Mouse (Mus musculus) limb, embryonic 11.5 days (tissue): ENCODE data around the gene Olfr1368. TPM values are rescaled to one million over a fixed set of nuclear protein-coding genes. Genes with fewer than 3 reads are reported as not detected.
"Not testable (repeated sequence)": the region's sequence is repeated elsewhere in the genome, so short reads cannot be mapped to it uniquely, and the experiment has no call there.

Source experiments
- ATAC-seq: fragments of 200-750 bp; cut with Nextera tagmentation; 2 replicates; pipeline ENCODE4 v1.8.0; 2017; ENCODE audit warnings: low read depth; ENCODE audit not compliant: insufficient number of reproducible peaks, low FRiP score, low TSS enrichment
- DNase-seq: peaks from one replicate; pipeline ENCODE4 v3.0.0-alpha.2; 2015; ENCODE audit warnings: low spot score
- H3K27ac ChIP-seq: fragments of 300-500 bp; sonication (generic); replicated peaks from 2 replicates; pipeline ENCODE4 v1.5.1; 2014; ENCODE audit warnings: low read depth, mild to moderate bottlenecking, low read length
- H3K27me3 ChIP-seq: fragments of 300-500 bp; sonication (generic); 2 replicates; pipeline ENCODE4 v1.6.1; 2014; ENCODE audit warnings: mild to moderate bottlenecking, low read length, mixed read lengths; ENCODE audit not compliant: control insufficient read depth, insufficient read depth
- H3K36me3 ChIP-seq: fragments of 300-500 bp; sonication (generic); 2 replicates; pipeline ENCODE4 v1.6.1; 2014; ENCODE audit warnings: mild to moderate bottlenecking, low read length, moderate library complexity, mixed read lengths; ENCODE audit not compliant: control insufficient read depth, insufficient read depth
- H3K4me1 ChIP-seq: fragments of 300-500 bp; sonication (generic); 2 replicates; pipeline ENCODE4 v1.6.1; 2014; ENCODE audit warnings: low read length, mixed read lengths; ENCODE audit not compliant: control insufficient read depth, insufficient read depth
- H3K4me2 ChIP-seq: fragments of 300-500 bp; sonication (generic); 2 replicates; pipeline ENCODE4 v1.6.1; 2014; ENCODE audit warnings: low read depth, mild to moderate bottlenecking, moderate library complexity; ENCODE audit not compliant: severe bottlenecking
- H3K4me3 ChIP-seq: fragments of 300-500 bp; sonication (generic); 2 replicates; pipeline ENCODE4 v1.5.1; 2014; ENCODE audit warnings: low read depth, low read length
- H3K9ac ChIP-seq: fragments of 300-500 bp; sonication (generic); 2 replicates; pipeline ENCODE4 v1.6.1; 2014; ENCODE audit warnings: mild to moderate bottlenecking, low read length
- H3K9me3 ChIP-seq: fragments of 300-500 bp; sonication (generic); 2 replicates; pipeline ENCODE4 v1.6.1; 2016; ENCODE audit warnings: low read length; ENCODE audit not compliant: control insufficient read depth
- WGBS: fragments of 180-500 bp; shearing (Covaris S2); extraction: QIAGEN DNeasy Blood & Tissue Kit; methylation state at CpG from one replicate; pipeline ENCODE4 v1.1.7; 2014; 5-methylcytosine and 5-hydroxymethylcytosine counted together
- polyA plus RNA-seq: library from polyadenylated mRNA; unstranded; fragments of >200 nt; fragmentation: Nextera tagmentation; extraction: Ambion mirVana; gene quantifications from 2 replicates; pipeline ENCODE4 v1.2.1, GENCODE M21; 2014

Olfr1368 gene
- polyA plus RNA-seq, 1 experiment from 2014 or later = not detected

- no peak for ATAC-seq
- no peak overlapping the region for H3K4me2 ChIP-seq
- no peaks in the 10 kb centered on the region for H3K36me3 ChIP-seq
- H3K9me3 ChIP-seq = no peaks in the 10 kb centered on the region
- no peak overlapping the region for H3K4me3 ChIP-seq
- no peak for DNase-seq
- no peak overlapping the region for H3K9ac ChIP-seq
- no peaks in the 10 kb centered on the region for H3K4me1 ChIP-seq
- 90% methylated on average over 4 of the region's 4 CpGs for WGBS
- no peak overlapping the region for H3K27ac ChIP-seq
- H3K27me3 ChIP-seq = no peaks in the 10 kb centered on the region
Measured at GRCm38 (mm10) chr13:21114121-21114520, 31.5 kb downstream of the Olfr1368 start.

- H3K4me2 ChIP-seq, H3K4me1 ChIP-seq, H3K36me3 ChIP-seq, H3K27me3 ChIP-seq, DNase-seq, H3K4me3 ChIP-seq, ATAC-seq, H3K27ac ChIP-seq, H3K9me3 ChIP-seq, H3K9ac ChIP-seq: not testable (repeated sequence)
- 80% methylated on average over 3 of the region's 3 CpGs for WGBS
Measured at GRCm38 (mm10) chr13:21111183-21111582, 34.5 kb downstream of the Olfr1368 start, which contains the start of gene Olfr1369-ps1. Gene Olfr1369-ps1 (plus strand): TSS chr13:21111483.

GRCm38 (mm10) chr13:21110441-21110840 lies 35.2 kb downstream of the Olfr1368 start:
- H3K27me3 ChIP-seq = no peaks in the 10 kb centered on the region
- H3K27ac ChIP-seq = no peak overlapping the region
- DNase-seq (no peak), ATAC-seq (no peak)
- no peaks in the 10 kb centered on the region for H3K4me1 ChIP-seq
- 89% methylated on average over 6 of the region's 6 CpGs for WGBS
- no peak overlapping the region for H3K9ac ChIP-seq
- no peak overlapping the region for H3K4me2 ChIP-seq
- H3K36me3 ChIP-seq = no peaks in the 10 kb centered on the region
- H3K9me3 ChIP-seq = no peaks in the 10 kb centered on the region
- no peak overlapping the region for H3K4me3 ChIP-seq

DNA sequence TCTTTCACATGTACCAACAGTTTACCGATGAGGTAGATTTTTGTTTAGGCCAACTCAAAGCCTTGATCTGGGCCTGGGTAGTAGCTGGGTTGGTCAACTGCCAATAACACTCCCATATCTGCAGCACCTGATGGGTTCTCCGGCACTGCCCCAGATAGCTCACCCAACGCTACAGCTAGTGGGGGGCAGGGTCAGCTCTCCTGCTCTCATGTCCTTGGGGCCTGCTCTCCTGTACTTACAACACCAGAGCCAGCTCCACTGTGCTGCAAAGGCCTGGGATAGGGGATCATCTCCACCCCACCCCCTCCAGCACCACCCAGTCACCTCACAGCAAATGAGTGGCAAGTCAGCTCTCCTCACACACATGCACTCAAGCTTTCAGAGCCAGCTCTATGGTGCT lies 35.9 kb downstream of the Olfr1368 start:
- Histone ChIP-seq H3K4me2 (no peak overlapping the region), H3K4me1 (no peaks in the 10 kb centered on the region), H3K4me3 (no peak overlapping the region), H3K36me3 (no peaks in the 10 kb centered on the region), H3K9ac (no peak overlapping the region), H3K9me3 (no peaks in the 10 kb centered on the region), H3K27me3 (no peaks in the 10 kb centered on the region), H3K27ac (no peak overlapping the region)
- 88% methylated on average over 3 of the region's 3 CpGs for WGBS
- DNase-seq (no peak), ATAC-seq (no peak; the same call in 1 of the 2 replicates)

Other genes starting within 250 kb of the Olfr1368 start
- gene Olfr1370, start 70.9 kb downstream of the Olfr1368 start, polyA plus RNA-seq = not detected in 2 replicates
- not detected in 2 replicates for gene Olfr1369-ps1, start 34.4 kb downstream of the Olfr1368 start, polyA plus RNA-seq
- gene Olfr263, start 16.2 kb downstream of the Olfr1368 start, polyA plus RNA-seq = not detected in 2 replicates
- 183 and 190 TPM in 2 replicates for gene Trim27, start 33.6 kb upstream of the Olfr1368 start, polyA plus RNA-seq
- not detected in 2 replicates for gene Gpx5, start 146.9 kb upstream of the Olfr1368 start, polyA plus RNA-seq
- gene Gpx6, start 166.3 kb upstream of the Olfr1368 start, polyA plus RNA-seq = 0.51 and 0.88 TPM in 2 replicates
- gene Olfr1367, start 201.0 kb upstream of the Olfr1368 start, polyA plus RNA-seq = not detected in 2 replicates
- 20.2 and 20.3 TPM in 2 replicates for gene Zscan12, start 217.0 kb upstream of the Olfr1368 start, polyA plus RNA-seq